Mouse (Mus musculus) inflammation-experienced regulatory T-cells, adult 6 months (primary cell): Measurements from ENCODE around the gene Abhd17a. TPM values are rescaled to one million over a fixed set of nuclear protein-coding genes. Genes with fewer than 3 reads are reported as not detected.
A peak's percentile ranks its signal among the peaks of the same experiment; 100 is the strongest.

Experiments used
- ATAC-seq: one replicate; pipeline ENCODE4 v1.8.0; 2017
- polyA plus RNA-seq, 3 experiments: library from polyadenylated mRNA; unstranded; fragments of 100-300 nt; shearing (Covaris generic); gene quantifications; one replicate each; pipeline ENCODE4 v1.2.1; 2017

Abhd17a gene
- polyA plus RNA-seq, 3 experiments from 2014 or later, result 8.6 to 12.0 (median 11.4) TPM

- no peak for ATAC-seq
Observed at GRCm38 (mm10) chr10:80576351-80577194, 13.6 kb downstream of the Abhd17a start.

GRCm38 (mm10) chr10:80575925-80576324 is 14.2 kb downstream of the Abhd17a start:
- no peak for ATAC-seq

DNA sequence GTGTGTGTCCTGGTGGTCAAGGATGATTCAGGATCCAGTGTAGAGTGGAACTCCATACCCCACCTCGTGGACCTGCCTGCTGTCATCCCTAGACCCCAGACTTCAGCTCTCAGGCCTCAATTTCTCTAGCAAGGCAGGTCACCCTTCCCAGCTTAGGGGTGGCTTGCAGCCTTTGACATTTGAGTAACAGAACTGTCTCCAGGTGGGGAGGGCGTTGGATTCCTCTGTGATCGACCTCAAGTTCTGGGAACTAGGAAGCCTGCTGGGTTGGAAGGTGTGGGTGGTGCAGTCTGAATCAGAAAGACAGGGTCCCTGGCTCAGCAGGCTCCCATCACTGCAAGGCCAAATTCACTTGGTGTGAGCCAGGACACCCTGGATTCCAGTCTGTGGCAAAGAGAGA is 15.2 kb downstream of the Abhd17a start:
- no peak for ATAC-seq

- ATAC-seq, result no peak
Observed at GRCm38 (mm10) chr10:80573944-80574343, 16.2 kb downstream of the Abhd17a start.

DNA sequence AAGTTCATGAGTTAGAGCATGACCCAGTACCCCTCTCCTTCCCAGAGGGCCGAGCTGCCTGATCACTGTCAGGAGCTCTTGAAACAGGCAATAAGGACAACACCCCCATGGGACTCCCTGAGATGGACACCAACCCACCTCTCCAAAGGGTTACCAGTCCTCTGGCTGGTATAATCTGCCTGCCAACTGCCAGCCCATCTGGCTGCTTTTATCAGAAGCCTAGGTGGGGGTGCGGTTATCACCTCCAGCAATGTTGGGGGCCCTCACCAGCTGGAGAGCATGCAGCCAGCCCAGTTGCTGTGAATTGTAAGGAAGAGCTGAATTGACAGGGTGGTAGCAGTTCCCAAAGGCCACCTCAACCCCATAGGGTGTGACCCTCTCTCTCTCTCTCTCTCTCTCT is 17.7 kb downstream of the Abhd17a start:
- ATAC-seq, result no peak

GRCm38 (mm10) chr10:80570871-80571836 is 19.0 kb downstream of the Abhd17a start:
- ATAC-seq, result no peak

DNA sequence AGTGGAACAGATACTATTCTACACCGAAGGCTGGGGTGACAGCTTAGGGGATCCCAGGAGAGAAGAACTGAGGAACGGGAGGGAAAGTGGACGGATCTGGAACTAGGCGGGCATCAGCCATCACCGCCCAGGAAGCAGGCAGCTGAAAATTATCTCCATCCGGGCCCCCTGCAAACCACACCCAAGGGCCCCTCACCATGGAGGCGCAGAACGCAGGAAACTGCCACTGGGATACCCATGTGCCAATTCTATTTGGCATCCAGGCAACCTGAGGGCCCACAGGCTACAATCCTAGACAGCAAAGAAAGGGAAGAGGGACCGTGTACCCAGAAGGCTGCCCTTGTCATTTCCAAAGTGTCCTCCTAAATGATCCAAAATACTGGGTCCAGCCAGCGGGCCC is 19.7 kb downstream of the Abhd17a start:
- no peak for ATAC-seq

GRCm38 (mm10) chr10:80569664-80570066 is 20.5 kb downstream of the Abhd17a start:
- ATAC-seq, result no peak

GRCm38 (mm10) chr10:80568876-80569275 is 21.3 kb downstream of the Abhd17a start:
- no peak for ATAC-seq

DNA sequence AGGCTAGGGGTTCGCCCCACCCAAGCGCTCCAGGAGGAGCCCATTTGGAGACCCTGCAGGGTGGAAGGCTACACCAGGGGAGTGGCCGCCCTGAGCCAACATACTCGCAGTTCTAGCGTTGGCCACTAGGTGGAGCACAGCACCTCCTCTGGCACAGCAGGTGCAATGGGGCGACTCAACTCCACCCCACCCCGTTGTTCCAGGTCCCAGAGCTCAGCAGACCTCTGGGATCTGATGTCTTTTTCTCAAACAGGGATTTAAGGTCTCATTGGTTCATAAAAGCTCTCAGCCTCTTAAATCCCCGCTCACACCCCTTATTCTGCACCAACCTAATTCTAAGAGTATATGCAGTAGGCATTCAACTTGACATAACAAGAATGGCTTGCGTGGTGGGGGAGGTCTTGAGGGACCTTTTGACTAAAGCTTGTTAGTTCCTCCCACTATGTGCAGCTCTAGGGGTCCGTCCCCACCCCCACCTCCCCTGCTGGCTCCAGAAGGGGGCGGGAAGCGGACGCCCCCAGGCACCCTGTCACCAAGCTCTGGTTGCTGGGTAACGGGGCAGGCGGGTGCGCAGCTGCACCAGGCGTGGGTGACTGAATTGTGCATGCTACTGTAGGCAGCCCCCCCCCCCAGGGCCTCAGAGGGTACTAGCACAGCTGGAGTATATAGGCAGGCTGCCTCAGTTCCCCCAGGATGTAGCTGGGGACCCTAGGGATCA is 23.6 kb downstream of the Abhd17a start:
- peak; percentile 52 for ATAC-seq

DNA sequence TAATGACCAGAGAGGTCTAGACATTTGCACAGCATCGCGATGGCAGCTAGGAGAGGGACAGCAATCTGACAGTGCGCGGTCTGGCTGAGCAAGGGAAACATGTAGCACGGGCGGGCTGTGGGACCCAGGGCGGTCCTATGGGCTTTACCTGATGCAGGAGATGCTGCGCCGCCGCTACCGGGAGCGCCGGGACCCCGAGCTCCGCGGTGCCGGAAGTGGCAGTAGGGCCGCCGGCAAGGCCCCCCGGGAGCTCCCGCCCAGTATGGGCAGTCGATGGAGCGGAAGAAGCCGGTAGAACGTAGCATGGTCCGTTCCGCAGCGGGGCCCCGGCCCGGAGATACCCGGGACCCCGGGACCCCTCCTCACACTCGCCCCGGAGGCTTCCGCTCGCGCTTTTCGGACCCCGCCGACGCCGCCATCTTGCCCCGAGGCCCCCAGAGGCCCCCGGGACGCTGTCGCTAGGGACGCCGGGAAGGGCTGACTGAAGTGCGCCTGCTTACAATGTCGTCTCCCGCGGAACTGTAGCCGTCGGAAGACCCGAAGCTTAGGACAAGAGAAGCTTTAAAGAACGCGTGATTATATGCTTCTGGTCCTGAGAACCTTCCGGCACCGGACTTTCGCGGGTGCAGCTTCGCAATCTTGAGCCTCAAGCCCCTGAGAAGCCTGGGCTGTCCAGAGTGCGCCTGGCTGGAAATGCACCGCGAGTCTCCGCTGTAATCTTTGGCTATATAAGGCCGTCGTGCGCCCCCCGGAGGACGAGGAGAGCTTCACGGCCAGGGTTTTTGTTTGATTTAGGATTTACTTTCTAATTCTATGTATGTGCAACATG is 28.8 kb downstream of the Abhd17a start, which contains the start of gene Rexo1:
Gene Rexo1, minus strand, starts transcription at position 445 of the 829 bp plus-strand sequence.
- ATAC-seq, result peak; percentile 92

DNA sequence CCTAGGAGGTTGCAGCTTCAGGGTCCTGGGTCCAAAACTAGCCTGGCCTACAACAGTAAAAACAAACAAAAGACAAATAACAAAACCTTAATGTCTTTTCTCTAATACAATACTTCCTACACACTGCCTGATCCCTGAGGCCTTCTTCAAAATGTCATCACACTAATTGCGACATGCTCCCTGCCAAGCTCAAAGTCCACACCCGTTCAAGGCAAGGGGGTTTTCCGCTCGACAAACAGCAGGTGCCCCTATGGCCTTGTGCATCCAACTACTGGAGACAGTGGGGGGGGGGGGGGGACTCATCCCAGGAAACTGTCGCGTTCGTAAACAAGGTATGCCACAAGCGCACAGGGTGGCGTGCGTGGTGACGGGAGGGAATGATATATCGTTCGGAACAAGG is 29.5 kb downstream of the Abhd17a start:
- no peak for ATAC-seq

DNA sequence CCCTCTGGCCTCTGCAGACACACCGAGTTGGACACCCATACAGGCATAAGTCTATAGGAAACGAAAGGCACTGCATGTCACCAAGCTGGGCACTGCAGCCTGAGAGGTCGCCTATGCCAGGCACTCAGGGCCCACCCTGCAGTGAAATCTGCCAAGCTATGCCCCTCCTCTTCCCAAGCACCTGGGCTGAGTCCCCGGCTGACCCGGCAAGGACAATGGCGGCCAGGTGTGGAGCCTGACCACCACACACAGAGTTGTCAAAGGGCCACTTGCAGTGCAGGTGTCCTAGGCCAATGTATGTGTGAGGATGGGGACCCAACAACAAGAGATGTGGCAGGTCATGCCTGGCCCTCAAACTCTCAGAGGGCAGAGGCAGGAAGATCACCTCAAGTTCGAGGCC is 30.7 kb downstream of the Abhd17a start:
- no peak for ATAC-seq

DNA sequence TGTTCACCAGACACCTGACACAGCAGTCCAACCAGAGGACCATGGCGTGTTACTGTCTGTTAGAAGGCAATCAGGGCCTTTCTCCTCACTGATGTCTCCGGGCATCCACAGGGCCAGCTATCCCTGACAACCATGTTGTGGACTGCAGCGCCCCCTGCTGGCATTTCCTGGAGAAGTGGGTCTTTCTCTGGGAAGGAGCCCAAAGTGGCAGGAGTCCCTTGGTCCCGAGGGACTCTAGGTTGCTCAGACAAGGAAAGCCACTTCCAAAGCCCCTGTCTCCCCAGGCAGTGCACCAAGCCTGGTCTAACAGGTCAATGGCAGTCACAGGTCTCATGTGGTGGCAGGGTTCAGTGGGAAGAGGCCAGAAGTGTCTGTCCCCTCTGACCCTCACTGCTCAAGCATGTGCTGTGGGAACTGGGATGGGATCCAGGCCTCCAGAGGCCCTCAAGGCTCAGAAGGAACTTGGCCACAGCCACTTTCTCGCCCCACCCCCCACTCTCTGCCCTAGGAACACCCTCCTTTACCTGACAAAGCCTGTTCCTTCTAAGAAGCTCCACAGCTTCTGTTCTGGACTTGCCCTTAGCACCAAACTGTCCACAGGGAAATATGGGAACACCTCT is 32.7 kb downstream of the Abhd17a start:
- no peak for ATAC-seq

DNA sequence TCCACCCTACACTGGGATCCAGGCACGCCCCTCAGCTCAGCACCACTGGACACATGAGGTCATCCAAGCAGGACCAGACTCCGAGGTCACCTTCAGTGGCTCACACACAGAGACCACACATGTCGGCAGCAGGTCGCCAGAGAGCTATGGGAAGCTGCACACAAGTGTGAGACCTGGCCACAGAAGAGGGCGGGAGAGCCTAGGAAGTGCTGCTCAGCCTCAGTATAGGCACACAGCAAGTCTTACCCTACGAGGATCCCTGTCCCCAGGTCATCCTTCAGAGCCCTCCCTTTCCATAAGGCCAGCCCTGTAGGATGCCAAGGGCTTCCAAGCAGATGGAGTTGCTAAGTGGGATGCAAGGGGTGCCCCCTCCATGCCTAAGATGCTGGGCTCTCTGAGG is 36.1 kb downstream of the Abhd17a start:
- ATAC-seq, result no peak

DNA sequence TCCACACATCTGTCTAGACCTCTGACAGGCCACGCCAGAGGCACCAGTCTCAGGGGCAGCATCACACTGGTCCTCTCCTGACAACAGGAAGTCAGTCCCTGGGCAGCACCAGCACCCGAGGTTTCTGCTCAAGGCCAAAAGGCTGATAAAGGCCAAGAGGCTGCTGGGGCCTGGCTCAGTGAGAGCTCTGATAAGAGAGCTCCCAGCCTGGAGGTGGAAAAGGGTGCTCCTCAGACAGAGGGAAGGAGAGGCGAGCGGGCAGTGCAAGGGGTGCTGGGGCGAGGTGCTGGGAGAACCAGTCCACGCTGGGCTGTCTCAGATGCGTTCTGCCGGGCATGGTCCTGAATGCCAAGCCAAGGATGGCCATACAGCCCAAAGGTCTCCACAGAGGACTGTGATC is 36.6 kb downstream of the Abhd17a start:
- no peak for ATAC-seq

GRCm38 (mm10) chr10:80552364-80552763 is 37.8 kb downstream of the Abhd17a start:
- no peak for ATAC-seq

GRCm38 (mm10) chr10:80549279-80549678 is 40.9 kb downstream of the Abhd17a start:
- no peak for ATAC-seq

- ATAC-seq, result no peak
Observed at GRCm38 (mm10) chr10:80548428-80549006, 41.6 kb downstream of the Abhd17a start.

GRCm38 (mm10) chr10:80547539-80547938 is 42.6 kb downstream of the Abhd17a start:
- no peak for ATAC-seq

GRCm38 (mm10) chr10:80546945-80547344 is 43.2 kb downstream of the Abhd17a start:
- ATAC-seq, result no peak
